Mouse (Mus musculus) left cerebral cortex, postnatal 25 days (tissue): ENCODE data around the gene Naa50. TPM values are rescaled to one million over a fixed set of nuclear protein-coding genes. Genes with fewer than 3 reads are reported as not detected.
A peak's percentile ranks its signal among the peaks of the same experiment; 100 is the strongest.

ENCODE experiments used
- DNase-seq, 2 experiments: peaks; one replicate each; pipeline ENCODE4 v3.0.0; 2022; ENCODE audit warnings: low spot score in 2 of 2, mixed read lengths in 1 of 2
- intact Hi-C: fragments of 180-260 bp; cut with DNase I; formaldehyde crosslinking; loops from one replicate; pipeline ENCODE4 v1.15.1; 2025
- total RNA-seq, 2 experiments: library from RNA; stranded (reverse); gene quantifications; 2 replicates each; pipeline ENCODE4 v1.2.3; 2021

Naa50 gene
- 10 to 100 TPM; 59.9 to 60.2 TPM for total RNA-seq

DNA sequence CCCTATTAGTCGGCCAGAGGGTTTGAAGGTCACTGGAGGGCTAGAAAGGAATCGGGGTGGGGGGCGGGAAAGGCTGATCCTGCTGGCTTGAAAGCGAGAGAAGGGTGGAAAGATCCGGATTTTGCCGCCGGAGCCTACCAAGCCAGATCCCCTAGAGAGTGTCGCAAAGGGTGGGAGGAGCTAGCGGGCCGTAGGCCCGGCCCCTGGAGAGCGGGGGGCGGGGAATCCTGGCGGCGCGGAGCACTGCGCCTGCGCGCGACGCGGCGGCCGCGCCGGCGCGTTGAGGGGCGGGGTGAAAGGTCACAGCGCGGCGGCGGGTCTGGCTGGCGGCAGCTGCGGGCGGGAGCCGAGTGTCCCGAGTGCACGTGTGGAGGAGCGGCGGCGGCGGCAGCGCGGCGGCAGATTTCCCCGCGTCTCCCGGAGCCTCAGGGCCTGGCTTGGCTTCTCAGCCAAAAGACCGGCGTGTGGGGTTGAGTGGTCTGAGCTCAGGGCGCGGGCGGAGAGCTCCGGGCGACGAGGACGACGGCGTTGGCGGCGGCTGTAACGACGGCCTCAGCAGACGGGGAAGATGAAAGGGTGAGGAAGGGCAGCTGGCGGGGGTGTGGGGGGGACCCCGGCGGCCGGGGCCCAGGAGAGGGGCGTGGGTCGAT, at the start of gene Naa50, which contains the start of gene Atp6v1a:
Gene Naa50, plus strand, starts transcription at position 295 of the 650 bp plus-strand sequence.
Gene Atp6v1a, minus strand, starts transcription at position 170 of the 650 bp plus-strand sequence.
- DNase-seq, result peak; percentile 89 to 93
- intact Hi-C loops, result loop anchor here (1.0 to 2.0 kb wide), 2 partner anchors 17 to 33 kb away; partner anchors contain the start of gene Usf3

DNA sequence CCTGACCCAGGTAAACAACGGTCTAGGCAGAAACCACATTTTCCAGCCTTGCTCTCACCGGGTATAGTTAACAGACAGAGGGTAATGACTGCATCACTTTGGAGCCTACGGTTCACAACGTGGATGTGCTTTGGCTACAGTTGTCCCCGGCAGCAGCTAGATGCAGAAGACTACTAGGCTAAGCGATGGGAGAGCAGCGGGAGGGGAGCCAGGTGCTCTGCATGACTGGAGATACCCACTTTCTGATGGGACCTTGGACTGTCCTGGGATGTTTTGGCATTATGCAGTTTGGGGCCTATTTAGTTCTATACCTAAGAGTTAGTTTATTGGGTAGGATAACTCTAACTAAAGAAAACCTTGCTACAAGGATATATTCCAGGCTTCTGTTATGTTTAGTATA, 40.3 kb upstream of the Naa50 start:
- intact Hi-C loops, result no loop called here
- DNase-seq, result no peak

DNA sequence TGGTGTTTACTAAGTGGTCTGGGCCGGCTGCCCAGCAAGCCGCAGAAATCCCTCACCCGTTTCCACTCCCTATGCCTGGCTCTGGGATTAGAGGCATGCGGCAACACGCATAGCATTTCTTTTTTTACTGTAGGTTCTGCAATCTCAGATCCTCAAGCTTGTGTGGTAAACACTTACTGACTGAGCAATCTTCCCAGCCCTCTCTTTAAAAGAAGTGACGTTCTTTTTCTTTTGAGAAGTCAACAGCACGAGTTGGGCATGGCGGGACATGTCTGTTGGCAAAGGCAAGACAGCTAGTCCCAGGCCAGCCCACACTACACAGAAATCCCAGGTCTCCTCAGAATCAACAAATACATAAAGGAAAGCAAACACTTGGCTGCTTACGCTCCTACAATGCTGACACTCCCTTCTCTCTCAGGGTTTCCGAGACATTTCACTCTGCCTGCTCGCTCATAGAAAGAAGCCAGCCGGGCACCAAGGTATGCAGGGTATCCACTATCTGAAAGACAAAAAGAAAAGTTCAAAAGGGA, 38.4 kb upstream of the Naa50 start:
- DNase-seq, result no peak
- intact Hi-C loops, result no loop called here

DNA sequence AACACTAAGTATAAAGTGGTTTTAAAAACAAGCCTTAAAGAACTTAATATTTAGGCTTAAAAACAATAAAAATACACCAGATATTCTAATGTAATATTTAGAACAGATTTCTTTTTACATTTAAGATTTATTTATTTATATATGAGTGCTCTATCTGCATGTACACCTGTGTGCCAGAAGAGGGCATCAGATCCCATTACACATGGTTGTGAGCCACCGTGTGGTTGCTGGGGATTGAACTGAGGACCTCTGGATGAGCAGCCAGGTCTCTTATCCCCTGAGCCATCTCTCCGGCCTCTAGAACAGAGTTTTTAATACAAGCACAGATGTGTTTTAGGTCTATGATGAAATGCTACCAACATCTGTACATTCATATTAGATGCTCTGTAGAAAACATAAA, 36.7 kb upstream of the Naa50 start:
- no peak for DNase-seq
- intact Hi-C loops, result no loop called here

DNA sequence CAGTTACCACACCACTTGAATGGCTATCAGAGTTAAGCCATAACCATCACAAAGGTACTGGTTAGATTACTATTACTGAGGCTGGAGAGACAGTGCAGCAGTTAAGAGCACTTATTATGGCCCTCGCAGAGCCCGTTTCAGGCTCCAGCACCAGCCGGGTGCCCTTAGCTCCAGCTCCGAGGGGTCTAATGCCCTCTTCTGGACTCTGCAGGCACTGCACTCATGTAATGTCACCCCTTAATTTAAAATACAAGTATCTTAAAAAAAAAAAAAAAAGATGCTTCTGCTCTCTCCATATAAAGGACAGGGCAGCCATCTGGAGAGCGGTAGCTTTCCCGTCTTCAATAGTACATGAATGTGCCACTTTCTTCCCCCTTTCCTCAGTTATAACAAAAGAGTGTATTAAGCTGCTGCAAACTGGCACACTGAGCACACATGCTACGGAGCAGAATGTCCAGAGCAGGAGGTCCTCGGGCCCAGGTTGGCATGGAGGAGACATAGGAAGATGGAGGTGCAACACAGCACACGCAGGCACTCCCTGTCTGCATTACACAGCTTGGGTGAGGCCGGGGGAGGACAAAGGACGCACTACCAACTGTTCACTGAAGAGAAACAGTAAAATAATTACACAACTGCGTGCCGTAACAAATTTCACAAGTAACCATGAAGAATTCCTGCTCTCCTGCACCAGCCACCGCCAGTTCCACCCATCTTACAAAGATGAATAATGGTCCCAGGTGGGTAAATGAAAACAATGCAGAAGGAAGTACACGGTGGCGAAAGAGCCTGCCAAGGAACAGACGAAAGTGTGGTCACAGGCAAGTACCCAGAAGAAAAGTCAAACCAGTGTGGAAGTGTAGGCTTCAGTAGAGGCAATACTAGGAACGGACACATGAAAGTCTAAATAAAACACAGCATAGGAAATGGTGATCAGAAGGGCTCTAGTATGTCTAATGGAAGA, 35.5 kb upstream of the Naa50 start:
- no peak for DNase-seq
- intact Hi-C loops, result no loop called here

DNA sequence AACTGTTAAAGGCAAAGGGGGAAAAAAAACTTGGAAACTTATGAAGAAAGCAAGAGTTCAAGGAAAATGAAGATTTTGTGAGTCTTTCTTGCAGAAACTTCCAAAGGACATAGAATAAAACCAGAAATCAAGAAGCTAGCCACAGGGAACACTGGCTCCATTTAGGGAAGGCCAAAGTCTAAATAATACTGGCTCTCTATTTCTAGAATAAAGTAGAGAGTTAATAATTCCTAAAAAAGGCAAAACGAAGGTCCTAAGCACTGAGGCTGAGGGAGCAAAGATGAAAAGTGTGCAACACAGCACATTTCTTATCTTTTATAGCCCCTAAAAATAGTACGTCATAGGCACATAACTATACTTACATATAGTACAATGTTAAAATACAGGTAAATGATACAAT, 34.4 kb upstream of the Naa50 start:
- DNase-seq, result no peak
- intact Hi-C loops, result no loop called here

DNA sequence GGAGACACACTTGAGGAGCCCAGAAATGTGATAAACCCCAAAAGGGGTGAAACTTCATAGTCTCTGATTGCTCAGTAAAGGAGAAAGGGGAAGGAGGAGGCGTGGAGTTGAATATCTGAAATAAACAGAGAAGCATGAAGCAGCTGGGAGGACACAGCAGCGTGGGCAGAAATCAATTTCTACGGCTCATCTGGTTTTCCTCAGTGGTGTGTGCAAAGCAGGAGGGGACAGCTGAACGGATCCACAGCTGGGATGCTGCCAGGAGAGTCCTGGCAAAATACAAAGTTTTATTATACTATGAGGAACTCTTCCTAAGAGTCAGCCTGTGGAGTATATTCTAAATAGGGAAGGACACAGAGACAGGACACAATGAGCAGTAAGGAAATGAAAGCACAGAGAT, 30.6 kb upstream of the Naa50 start:
- intact Hi-C loops, result no loop called here
- DNase-seq, result peak in 1 of 2 experiments; percentile 31

DNA sequence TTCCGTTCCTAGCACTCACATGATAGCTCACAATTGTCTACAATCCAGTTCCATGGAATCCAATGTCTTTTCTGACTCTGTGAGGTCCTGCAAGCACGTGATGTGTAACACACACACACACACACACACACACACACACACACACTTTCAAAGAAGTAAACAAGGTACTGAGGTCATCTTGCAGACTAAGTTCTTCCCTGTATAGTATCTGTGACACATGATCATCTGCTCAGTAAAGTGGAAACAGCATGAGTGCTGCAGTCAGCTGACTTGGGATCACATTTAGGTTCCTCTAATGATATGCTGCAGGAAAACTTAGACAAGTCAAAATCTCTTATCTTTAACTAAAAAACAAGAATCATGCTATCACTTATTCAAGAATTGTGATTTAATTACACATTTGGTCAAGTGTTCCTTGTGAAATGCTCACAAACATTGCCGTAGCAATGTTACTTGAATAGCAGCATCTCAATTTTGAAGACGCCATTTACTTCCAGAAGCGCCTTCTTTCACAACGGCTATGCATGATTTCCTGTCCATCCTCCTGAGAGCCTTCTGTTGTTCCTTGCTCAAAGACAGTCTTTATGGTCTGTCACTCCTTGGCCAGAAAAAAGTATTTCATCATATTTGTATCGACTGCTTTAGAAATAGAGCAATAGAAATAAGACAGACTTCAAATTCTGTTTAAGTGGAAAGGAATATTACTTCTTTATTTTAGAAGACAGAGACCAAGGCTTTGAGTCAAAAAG, 19.7 kb upstream of the Naa50 start:
- intact Hi-C loops, result no loop called here
- no peak for DNase-seq

DNA sequence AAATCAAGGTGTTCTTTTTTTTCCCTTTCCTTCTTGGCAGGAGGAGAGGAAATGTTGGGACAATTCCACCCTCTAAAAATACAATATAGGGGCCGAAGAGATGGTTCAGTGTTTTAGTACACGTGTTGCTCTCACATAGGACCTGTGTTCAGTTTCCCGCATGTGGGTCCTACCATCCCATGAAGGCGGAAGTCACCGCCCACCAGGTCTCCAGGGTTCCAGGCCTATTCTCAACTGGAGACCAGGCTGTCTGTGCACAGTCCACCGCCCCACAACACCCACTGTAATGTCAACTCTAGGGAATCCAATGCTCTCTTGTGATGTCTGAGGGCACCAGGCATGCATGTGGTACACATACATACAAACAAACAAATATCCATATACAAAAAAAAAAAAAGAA, 17.5 kb upstream of the Naa50 start:
- intact Hi-C loops, result loop anchor here (1.0 kb wide), 1 partner anchor 17 kb away; the partner anchor contains the start of genes Atp6v1a and Naa50
- no peak for DNase-seq

DNA sequence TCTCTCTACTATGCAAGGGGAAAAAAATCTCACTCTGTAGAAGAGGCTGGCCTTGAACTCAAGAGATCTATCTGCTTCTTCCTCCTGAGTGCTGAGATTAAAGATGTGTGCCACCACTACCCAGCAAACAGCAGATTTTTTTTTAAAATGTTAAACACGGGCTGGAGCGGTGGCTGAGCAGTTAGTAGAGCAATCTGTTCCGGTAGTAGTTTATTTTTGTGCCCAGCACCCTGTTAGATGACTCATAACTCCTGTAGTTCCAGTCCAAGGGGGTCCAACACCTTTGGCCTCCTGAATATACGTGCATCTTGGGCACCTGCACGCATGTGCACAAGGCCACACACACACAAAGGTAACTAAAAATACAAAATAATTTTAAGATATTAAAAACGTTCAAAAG, 17.1 kb upstream of the Naa50 start:
- DNase-seq, result peak in 1 of 2 experiments; percentile 63
- intact Hi-C loops, result loop anchor here (1.0 kb wide), 1 partner anchor 17 kb away; the partner anchor contains the start of genes Atp6v1a and Naa50

DNA sequence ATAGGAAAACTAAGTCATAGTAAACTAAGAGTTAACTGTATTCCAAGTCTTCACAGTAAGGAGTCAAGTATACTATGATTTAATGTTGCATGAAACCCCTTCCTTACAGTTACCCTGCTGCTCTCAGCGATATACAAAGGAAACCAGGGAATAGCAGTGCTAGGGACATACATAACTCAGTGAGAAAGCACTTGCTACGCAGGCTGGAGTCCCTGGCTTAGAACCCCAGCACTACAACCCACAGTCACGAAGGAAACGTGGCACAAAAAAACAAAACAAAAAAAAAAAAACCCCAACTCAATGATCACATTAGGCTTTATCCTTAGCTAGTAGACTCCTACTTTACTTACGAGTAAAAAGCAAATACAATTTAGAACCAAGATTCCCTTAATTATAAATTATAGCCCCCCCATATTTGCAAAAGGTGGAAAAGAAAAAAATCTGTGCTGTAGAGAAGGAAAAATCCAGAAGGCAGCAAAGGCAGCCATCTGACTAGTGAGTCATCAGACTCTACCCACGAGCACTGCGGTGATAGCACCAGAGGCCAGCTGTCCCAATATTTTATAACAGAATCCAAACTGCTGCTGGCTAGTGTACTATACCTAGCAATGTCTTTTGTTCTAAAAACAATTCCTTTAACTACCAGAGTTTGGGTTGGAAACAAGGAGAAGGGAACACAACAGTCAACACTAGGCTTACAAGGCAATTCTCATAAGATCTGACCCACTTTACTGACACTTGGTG, 16.5 kb upstream of the Naa50 start:
- intact Hi-C loops, result loop anchor here (1.0 kb wide), 1 partner anchor 16 kb away; the partner anchor contains the start of genes Atp6v1a and Naa50
- peak; percentile 52 to 90 for DNase-seq

DNA sequence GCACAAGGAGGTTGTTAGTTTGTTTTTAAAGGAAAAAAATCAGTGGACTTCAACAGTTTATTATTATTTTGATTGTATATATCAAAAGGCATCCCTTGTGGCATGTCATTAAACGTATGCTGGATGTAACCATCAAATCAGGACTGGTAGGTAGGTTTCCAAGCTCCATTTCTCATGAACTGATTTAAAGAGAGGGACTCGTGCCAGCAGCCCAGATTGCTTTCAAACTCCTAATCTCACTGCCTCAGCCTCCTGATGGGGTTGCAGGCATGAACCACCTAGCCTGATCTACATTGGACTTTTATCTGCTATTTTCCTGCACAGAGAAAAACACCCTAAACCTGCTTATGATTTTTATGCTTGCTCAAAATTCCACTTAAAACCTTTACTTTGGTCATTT, 15.8 kb upstream of the Naa50 start:
- intact Hi-C loops, result no loop called here
- DNase-seq, result peak in 1 of 2 experiments; percentile 52

DNA sequence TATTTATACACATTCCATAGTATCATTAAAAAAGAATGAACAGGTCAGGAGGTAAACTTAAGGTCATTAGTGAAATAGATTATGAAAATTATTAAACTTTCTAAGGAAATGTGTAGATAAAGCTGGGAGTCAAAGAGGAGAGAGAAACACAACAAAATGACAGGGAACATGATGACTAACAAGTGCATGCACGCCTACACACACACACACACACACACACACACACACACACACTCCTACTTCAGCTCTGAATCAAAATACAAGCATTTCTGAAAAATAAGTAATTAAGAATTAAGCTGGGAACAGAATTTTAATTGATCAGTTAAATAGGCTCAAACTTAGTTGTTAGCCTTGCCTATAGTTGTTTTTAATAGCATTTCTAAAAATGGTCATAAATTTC, 14.9 kb upstream of the Naa50 start:
- intact Hi-C loops, result no loop called here
- peak in 1 of 2 experiments; percentile 48 for DNase-seq

DNA sequence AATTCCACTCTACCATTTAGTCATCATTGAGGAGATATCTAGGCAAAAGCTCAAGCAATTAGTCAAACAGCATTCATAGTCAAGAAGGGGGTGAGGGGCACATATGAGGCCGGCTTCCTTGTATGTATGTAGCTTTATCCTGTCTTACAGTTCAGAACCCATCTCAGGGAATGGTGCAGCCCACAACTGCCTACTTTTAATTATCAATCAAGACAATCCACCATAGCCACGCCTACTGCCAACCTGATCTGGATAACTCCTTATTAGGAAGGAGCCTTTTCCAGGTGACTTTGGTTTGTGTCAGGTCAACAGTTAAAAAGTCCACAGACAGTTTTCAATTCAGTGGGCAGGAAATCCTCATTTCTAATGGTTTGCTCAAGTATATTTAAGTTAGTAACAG, 14.2 kb upstream of the Naa50 start:
- DNase-seq, result no peak
- intact Hi-C loops, result no loop called here

DNA sequence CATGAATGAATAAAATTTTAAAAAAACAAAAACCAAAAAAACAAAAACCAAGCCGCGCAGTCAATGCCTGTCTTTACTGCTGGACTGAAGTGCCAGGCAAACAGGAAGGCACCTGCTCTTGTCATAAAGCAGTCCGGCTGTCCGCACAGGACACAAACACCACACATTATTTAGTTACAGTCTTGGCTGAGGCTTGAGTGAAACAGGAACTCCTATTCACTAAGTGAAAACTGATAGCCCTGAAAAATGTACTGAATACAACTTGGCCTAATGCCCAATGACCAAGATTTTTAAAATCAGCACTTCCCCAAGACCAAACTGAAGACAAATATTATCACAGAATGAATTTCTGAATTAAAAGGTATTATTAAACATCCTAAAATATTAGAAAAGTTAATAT, 13.2 kb upstream of the Naa50 start:
- intact Hi-C loops, result no loop called here
- DNase-seq, result no peak

DNA sequence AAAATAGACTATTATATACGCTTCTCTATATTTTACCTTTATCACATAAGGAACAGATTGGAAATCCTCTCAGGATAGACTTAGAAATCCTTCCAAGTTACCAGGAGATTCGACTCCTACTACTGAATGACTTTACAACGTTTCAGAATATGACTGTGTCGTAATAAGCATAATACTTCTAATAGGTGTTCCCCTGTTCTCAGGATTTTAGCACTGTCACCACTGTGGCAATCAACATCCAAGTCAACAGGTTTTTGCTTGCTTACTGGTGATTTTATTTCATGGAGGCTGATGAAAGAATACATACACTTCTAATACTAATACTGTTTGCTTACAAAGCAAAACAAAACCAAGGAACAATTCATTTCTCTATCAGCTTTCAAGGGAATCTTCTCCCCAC, 7.3 kb upstream of the Naa50 start:
- intact Hi-C loops, result no loop called here
- no peak for DNase-seq

DNA sequence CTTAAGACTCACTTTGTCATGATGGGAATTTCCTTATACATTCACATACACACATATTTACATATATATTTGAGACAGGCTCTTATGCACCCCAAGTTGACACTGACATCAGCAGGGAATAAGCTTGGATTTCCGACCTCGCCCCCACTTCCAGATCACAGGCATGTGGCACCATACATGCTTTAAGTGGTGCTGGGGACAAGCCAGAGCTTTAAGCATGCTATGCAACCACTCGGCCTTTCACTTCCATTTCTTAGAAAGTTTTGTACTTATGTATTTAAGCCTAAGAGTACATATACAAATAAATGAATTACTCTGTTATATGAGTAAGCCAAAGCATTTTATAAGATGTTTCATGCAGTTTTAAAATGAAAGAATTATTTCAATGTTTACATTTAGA, 6.4 kb upstream of the Naa50 start:
- intact Hi-C loops, result no loop called here
- no peak for DNase-seq

DNA sequence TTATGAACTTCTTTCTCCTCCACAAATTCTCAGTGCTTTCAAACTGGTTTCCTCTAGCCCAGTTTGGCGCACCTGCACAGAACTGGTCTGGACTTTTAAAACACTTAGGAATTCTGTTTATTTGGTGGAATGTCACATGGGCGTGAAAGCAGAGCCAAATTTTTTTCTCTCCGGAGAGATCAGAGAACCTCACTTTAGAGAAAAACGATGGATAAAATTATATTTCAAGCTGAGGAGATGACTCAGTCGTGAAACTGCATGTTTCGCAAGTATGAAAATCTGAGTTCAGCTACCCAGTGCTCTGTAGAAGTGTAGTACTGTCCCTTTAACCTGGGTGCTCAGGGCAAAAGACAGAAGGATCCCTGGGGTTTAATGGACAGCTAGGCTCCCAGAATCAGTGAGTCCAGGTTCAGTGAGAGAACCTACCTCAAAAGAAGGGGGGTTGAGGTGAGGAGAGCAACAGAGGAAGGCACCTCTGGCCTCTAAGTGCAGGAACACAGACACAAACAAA, 3.1 kb upstream of the Naa50 start:
- intact Hi-C loops, result no loop called here
- DNase-seq, result peak in 1 of 2 experiments; percentile 43
